Mouse (Mus musculus) hindbrain, embryonic 14.5 days (tissue): ENCODE data around the gene Zfp92. TPM values are rescaled to one million over a fixed set of nuclear protein-coding genes. Genes with fewer than 3 reads are reported as not detected.

Experiments
- ATAC-seq: fragments of 200-750 bp; cut with Nextera tagmentation; 2 replicates; pipeline ENCODE4 v1.8.0; 2017; ENCODE audit warnings: moderate number of reproducible peaks, mild to moderate bottlenecking, moderate TSS enrichment, moderate library complexity; ENCODE audit not compliant: low FRiP score
- DNase-seq: peaks from one replicate; pipeline ENCODE4 v3.0.0-alpha.2; 2015; ENCODE audit warnings: low spot score
- H3K27ac ChIP-seq: fragments of 300-500 bp; sonication (generic); 2 replicates; pipeline ENCODE4 v1.5.1; 2014; ENCODE audit warnings: mild to moderate bottlenecking, moderate library complexity
- H3K27me3 ChIP-seq: fragments of 300-500 bp; sonication (generic); 2 replicates; pipeline ENCODE4 v1.6.1; 2014; ENCODE audit warnings: mild to moderate bottlenecking, low read length, mixed read lengths; ENCODE audit not compliant: control insufficient read depth, insufficient read depth
- H3K36me3 ChIP-seq: fragments of 300-500 bp; sonication (generic); replicated peaks from 2 replicates; pipeline ENCODE4 v1.6.1; 2014; ENCODE audit not compliant: control insufficient read depth, insufficient read depth
- H3K4me1 ChIP-seq: fragments of 300-500 bp; sonication (generic); replicated peaks from 2 replicates; pipeline ENCODE4 v1.6.1; 2014; ENCODE audit warnings: antibody characterized with exemption, low read length, mixed read lengths; ENCODE audit not compliant: control insufficient read depth, insufficient read depth
- H3K4me2 ChIP-seq: fragments of 300-500 bp; sonication (generic); replicated peaks from 2 replicates; pipeline ENCODE4 v1.6.1; 2014; ENCODE audit warnings: mild to moderate bottlenecking, moderate library complexity
- H3K4me3 ChIP-seq: fragments of 300-500 bp; sonication (generic); replicated peaks from 2 replicates; pipeline ENCODE4 v1.5.1; 2014; ENCODE audit warnings: mild to moderate bottlenecking, low read length
- H3K9ac ChIP-seq: fragments of 300-500 bp; sonication (generic); 2 replicates; pipeline ENCODE4 v1.6.1; 2014
- H3K9me3 ChIP-seq: fragments of 300-500 bp; sonication (generic); 2 replicates; pipeline ENCODE4 v1.6.1; 2016; ENCODE audit warnings: low read length; ENCODE audit not compliant: control insufficient read depth
- WGBS: fragments of 180-500 bp; shearing (Covaris S2); extraction: QIAGEN DNeasy Blood & Tissue Kit; methylation state at CpG from one replicate; pipeline ENCODE4 v1.1.7; 2014; 5-methylcytosine and 5-hydroxymethylcytosine counted together
- polyA plus RNA-seq: library from polyadenylated mRNA; unstranded; fragments of >200 nt; fragmentation: Nextera tagmentation; extraction: Ambion mirVana; gene quantifications from 2 replicates; pipeline ENCODE4 v1.2.1, GENCODE M21; 2014

Zfp92 gene
- polyA plus RNA-seq, 1 experiment from 2014 or later = 1.1 TPM

- Histone ChIP-seq H3K27me3 (no peaks in the 10 kb centered on the region), H3K4me1 (no peaks in the 10 kb centered on the region), H3K4me3 (no peak overlapping the region), H3K9ac (no peak overlapping the region), H3K27ac (no peak overlapping the region), H3K9me3 (no peaks in the 10 kb centered on the region), H3K36me3 (no peaks in the 10 kb centered on the region), H3K4me2 (no peak overlapping the region)
- ATAC-seq (no peak), DNase-seq (no peak)
- WGBS = 76% methylated on average over 5 of the region's 5 CpGs
Measured at GRCm38 (mm10) chrX:73467446-73468241, 56.7 kb downstream of the Zfp92 start.

GRCm38 (mm10) chrX:73468330-73468729 is 57.4 kb downstream of the Zfp92 start:
- no peaks in the 10 kb centered on the region for H3K9me3 ChIP-seq
- no peaks in the 10 kb centered on the region for H3K27me3 ChIP-seq
- no peak overlapping the region for H3K9ac ChIP-seq
- no peak overlapping the region for H3K4me3 ChIP-seq
- 72% methylated on average over 3 of the region's 3 CpGs for WGBS
- no peak overlapping the region for H3K4me2 ChIP-seq
- DNase-seq = no peak
- H3K4me1 ChIP-seq = no peaks in the 10 kb centered on the region
- no peaks in the 10 kb centered on the region for H3K36me3 ChIP-seq
- no peak overlapping the region for H3K27ac ChIP-seq
- ATAC-seq = no peak

- Histone ChIP-seq H3K27me3 (no peaks in the 10 kb centered on the region), H3K36me3 (no peaks in the 10 kb centered on the region), H3K27ac (no peak overlapping the region), H3K4me3 (no peak overlapping the region), H3K4me2 (no peak overlapping the region), H3K9ac (no peak overlapping the region), H3K9me3 (no peaks in the 10 kb centered on the region), H3K4me1 (no peaks in the 10 kb centered on the region)
- WGBS = 71% methylated on average over 1 of the region's 1 CpGs
- ATAC-seq (no peak), DNase-seq (no peak)
Measured at GRCm38 (mm10) chrX:73468752-73469151, 57.9 kb downstream of the Zfp92 start.

GRCm38 (mm10) chrX:73471764-73472163 is 60.9 kb downstream of the Zfp92 start:
- ATAC-seq (no peak), DNase-seq (no peak)
- H3K27ac ChIP-seq = no peak overlapping the region
- H3K4me3 ChIP-seq = no peak overlapping the region
- no peaks in the 10 kb centered on the region for H3K4me1 ChIP-seq
- WGBS = 92% methylated on average over 3 of the region's 3 CpGs
- H3K9me3 ChIP-seq = no peaks in the 10 kb centered on the region
- no peak overlapping the region for H3K4me2 ChIP-seq
- no peaks in the 10 kb centered on the region for H3K36me3 ChIP-seq
- H3K9ac ChIP-seq = no peak overlapping the region
- H3K27me3 ChIP-seq = no peaks in the 10 kb centered on the region

GRCm38 (mm10) chrX:73474340-73475165 is 63.7 kb downstream of the Zfp92 start:
- Histone ChIP-seq H3K9me3 (no peaks in the 10 kb centered on the region), H3K9ac (no peak overlapping the region), H3K4me3 (no peak overlapping the region), H3K4me2 (no peak overlapping the region), H3K4me1 (no peaks in the 10 kb centered on the region), H3K27ac (no peak overlapping the region), H3K27me3 (no peaks in the 10 kb centered on the region), H3K36me3 (no peaks in the 10 kb centered on the region)
- no peak for DNase-seq
- ATAC-seq = no peak
- WGBS = 69% methylated on average over 12 of the region's 12 CpGs

- Histone ChIP-seq H3K4me3 (no peak overlapping the region), H3K36me3 (no peaks in the 10 kb centered on the region), H3K27ac (no peak overlapping the region), H3K4me1 (no peaks in the 10 kb centered on the region), H3K4me2 (no peak overlapping the region), H3K9me3 (no peaks in the 10 kb centered on the region), H3K9ac (no peak overlapping the region), H3K27me3 (no peaks in the 10 kb centered on the region)
- WGBS = 100% methylated on average over 1 of the region's 1 CpGs
- ATAC-seq (no peak), DNase-seq (no peak)
Measured at GRCm38 (mm10) chrX:73475658-73476256, 64.9 kb downstream of the Zfp92 start.

GRCm38 (mm10) chrX:73476621-73477020 is 65.7 kb downstream of the Zfp92 start:
- H3K27ac ChIP-seq = no peak overlapping the region
- no peak for DNase-seq
- no peaks in the 10 kb centered on the region for H3K9me3 ChIP-seq
- H3K9ac ChIP-seq = no peak overlapping the region
- ATAC-seq = no peak
- no peak overlapping the region for H3K4me2 ChIP-seq
- H3K36me3 ChIP-seq = no peaks in the 10 kb centered on the region
- H3K4me3 ChIP-seq = no peak overlapping the region
- 70% methylated on average over 2 of the region's 2 CpGs for WGBS
- H3K27me3 ChIP-seq = no peaks in the 10 kb centered on the region
- H3K4me1 ChIP-seq = no peaks in the 10 kb centered on the region

GRCm38 (mm10) chrX:73477500-73477899 is 66.6 kb downstream of the Zfp92 start:
- Histone ChIP-seq H3K9ac (no peak overlapping the region), H3K4me3 (no peak overlapping the region), H3K4me2 (no peak overlapping the region), H3K36me3 (no peaks in the 10 kb centered on the region), H3K9me3 (no peaks in the 10 kb centered on the region), H3K27me3 (no peaks in the 10 kb centered on the region; the same call in 1 of the 2 replicates), H3K27ac (no peak overlapping the region), H3K4me1 (no peaks in the 10 kb centered on the region)
- ATAC-seq (no peak), DNase-seq (no peak)
- WGBS = 86% methylated on average over 2 of the region's 2 CpGs
